Mouse (Mus musculus) adrenal gland, adult 18-20 months (tissue): ENCODE results near the gene Ermap. TPM values are rescaled to one million over a fixed set of nuclear protein-coding genes. Genes with fewer than 3 reads are reported as not detected.
A peak's percentile ranks its signal among the peaks of the same experiment; 100 is the strongest.

Experiments
- DNase-seq, 2 experiments: peaks; one replicate each; pipeline ENCODE4 v3.0.0; 2021 to 2022; ENCODE audit warnings: low spot score in 2 of 2
- long read RNA-seq, 2 experiments: library from polyadenylated mRNA; stranded (forward); transcript quantifications; one replicate each; pipeline ENCODE4 v2.0.0; 2021
- total RNA-seq, 2 experiments: library from RNA; stranded (reverse); gene quantifications; 1 replicate in 1 of 2; 2 replicates in 1 of 2; pipeline ENCODE4 v1.2.3; 2021

Gene Ermap
- total RNA-seq = under 1 TPM; 0.06 to 0.10 TPM
- long read RNA-seq, experiment 1 = 0 reads
- long read RNA-seq, experiment 2 = 0 reads

GRCm38 (mm10) chr4:119189864-119190263 is at the start of gene Ermap:
Gene Ermap, minus strand, starts transcription at chr4:119190011.
- DNase-seq = no peak

DNA sequence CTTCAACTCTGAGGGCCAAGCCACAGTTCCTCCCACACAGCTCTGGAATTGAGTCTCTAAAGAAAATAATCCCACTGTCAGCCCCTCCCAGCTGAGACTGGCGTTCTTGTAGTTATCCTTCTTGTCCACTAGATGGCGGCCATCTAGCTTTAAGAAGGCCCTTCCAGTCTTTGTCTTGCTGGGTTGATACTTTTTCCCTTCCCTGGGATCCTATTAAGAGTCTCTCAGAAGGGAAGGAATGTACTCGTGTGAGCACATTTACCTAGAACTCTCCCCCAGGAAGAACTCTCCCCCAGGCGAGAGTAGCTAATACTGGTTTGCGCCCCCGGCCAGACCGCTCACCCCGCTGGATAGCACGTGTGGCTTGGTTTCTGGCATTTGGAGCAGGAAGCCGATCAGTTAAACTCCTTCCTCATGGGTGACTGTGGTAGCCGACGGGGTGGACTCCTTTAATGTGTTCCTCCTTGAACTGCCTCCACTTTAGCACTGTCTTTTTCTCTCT is 49.4 kb upstream of the Ermap start:
- no peak for DNase-seq

- no peak for DNase-seq
Observed at GRCm38 (mm10) chr4:119238661-119239060, 48.9 kb upstream of the Ermap start.

DNA sequence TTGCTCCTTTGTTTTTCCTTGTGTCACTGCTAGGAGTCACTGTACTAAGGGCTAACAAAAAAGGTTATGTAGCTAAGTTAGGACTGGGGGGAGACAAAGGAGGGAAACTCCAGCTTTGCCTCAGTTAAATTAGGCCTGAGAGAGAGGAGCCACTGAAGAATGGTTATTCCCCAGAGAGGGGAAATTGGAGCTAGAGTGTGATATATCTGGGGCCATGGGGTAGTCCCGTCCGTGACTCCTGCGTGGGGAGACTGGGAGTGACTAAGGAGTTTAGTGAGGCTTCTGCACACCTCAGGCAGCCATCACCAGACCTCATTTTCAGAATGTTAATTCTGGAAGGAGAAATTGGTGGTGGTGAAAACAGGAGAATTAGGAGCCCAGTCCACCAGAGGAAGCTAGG is 44.5 kb upstream of the Ermap start:
- DNase-seq = no peak

DNA sequence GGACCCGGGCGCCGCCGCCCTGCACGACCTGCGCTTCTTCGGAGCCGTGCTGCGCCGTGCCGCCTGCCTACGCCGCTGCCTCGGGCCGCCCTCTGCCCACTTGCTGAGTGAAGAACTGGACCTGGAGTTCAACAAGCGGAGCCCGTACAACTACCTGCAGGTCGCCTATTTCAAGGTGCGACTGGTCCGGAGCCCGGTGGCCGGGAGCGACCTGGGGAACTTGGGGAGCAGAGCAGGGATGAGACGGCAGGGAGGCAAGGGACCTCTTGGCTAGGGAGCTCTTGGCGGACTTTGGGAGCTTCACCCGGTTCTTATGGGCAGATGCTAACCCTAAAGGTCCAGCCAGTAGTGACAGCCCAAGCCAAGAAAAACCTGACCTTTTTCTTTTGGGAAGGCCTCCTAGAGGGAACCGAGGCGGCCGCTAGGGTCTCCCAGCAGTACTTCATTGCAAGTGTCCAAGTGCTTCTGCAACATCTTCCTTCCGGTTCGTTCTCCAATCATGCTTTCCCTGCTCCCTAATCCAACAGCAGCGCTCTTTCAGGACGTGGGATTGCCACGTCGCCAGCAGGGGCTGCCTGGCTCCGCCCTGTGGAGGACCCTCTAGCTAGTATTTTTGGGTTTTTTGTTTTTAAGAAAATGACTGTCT is 43.6 kb upstream of the Ermap start:
- peak; percentile 45 to 51 for DNase-seq

DNA sequence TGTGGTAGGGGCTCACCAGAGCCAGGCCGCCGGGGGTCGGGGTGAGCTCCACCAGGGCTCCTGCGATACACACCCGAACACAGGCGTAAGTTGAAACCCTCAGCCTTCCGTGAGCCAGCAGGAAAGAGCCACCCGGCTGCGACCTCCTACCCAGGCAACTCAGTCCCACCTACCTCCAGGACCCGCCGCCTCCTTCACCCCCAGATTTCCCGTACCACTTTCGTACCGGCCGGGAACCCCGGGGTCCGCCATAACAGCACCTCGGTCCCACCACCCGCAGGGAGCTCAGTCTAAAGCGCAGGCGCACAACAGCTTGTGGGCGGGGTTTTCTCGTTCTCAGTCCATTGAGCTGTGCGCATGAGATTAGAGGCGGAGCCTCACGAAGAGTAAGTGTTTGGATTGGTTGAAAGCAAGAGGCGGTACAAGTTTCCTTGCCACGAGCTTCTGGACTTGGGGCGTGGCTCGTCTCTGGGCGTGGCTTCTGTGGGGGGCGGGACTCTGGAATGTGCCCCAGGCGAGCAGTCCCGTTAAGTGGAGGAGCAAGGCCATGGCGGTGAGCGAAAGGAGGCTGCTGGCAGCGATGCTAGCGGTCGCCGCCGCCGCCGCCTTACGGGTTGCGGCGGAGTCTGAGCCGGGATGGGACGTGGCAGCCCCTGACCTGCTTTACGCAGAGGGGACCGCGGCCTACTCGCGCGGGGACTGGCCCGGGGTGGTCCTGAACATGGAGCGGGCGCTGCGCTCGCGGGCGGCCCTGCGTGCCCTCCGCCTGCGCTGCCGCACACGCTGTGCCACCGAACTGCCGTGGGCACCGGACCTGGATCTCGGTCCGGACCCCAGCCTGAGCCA is 42.8 kb upstream of the Ermap start, which contains the start of the genes AU022252 and P3h1:
Gene AU022252, minus strand, starts transcription at position 303 of the 846 bp plus-strand sequence.
Gene P3h1, plus strand, starts transcription at position 506 of the 846 bp plus-strand sequence.
- peak; percentile 95 to 96 for DNase-seq

DNA sequence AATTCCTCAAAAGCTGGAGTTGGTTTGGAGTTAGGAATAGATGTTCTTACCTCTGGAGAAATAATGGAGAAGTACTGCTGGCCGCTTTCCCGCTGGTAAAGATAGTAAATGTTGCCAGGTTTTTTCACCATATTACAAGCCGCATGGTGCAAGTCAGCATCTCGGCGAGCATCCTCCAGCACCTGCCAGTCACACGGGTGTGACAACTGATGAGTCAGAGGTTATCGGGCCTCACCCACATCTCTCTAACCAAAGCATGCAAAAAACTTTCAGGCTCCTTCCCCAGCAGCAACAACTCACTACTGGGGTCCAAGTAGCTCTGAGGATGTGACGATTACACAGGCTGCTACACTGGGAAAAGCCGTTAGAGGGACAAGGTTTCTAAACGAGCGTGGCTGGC is 36.9 kb upstream of the Ermap start:
- DNase-seq = no peak

GRCm38 (mm10) chr4:119225719-119226118 is 35.9 kb upstream of the Ermap start:
- no peak for DNase-seq

- DNase-seq = no peak
Observed at GRCm38 (mm10) chr4:119224534-119224933, 34.7 kb upstream of the Ermap start.

- DNase-seq = peak in 1 of 2 experiments; percentile 40
Observed at GRCm38 (mm10) chr4:119223696-119224095, 33.9 kb upstream of the Ermap start.

DNA sequence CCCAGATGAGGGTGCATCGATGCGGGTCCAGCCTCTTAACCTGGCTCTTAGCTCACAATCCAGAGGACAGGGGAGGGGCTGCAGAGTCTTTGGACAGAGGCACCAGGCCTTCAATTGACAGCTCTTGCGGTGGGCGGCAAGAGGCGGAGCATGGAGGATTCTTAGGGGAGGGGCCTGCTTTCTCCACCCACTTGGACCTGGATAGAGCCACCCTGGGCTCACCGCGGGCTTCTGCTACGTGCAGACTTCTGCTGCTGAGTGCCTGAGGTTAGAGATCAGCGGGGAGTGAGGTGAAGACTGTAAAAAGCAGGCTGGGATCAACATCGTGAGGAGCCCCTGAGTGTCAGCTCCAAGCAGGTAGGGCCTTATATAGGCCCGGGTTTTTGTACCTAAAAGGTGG is 28.4 kb upstream of the Ermap start, which contains the start of gene Tmem269:
Gene Tmem269, minus strand, starts transcription at position 49 of the 400 bp plus-strand sequence.
- no peak for DNase-seq

DNA sequence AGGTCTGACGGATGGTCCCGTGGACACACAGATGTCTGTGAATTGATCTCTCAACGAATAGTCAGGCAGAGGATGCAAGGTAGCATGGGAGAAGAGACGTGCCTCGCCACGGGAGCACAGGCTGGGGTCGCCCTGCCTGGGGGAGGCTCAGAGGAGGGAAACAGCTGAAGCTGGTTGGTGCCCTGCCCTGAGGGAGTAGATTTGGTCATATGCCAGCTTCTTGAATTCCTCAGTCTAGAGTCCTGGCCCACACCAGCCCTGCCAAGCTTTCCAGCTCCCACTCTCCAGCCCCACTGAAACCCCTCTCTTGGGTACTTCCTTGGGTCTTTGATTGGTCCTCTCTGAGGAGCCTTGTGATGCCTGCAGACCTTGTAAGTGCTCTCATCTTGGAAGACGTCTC is 26.9 kb upstream of the Ermap start:
- no peak for DNase-seq

DNA sequence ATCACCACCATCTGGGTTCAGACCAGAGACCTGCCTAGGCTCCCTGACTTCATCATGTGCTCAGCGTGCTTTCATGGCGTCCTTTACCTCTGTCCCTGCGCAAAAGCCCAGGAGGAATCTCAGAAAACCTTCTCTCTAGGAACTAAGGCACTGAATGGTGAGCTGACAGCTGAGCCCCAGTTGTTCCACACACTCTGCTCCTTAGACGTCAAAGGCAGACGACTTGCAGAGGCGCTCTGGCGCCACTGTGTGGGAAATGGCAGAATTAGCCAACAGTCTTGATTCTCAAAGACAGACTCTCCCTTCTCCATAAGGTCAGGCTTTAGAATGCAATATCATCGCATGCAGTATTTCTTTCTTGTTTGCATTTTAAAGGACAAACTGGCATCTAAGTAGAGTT is 14.9 kb upstream of the Ermap start:
- peak in 1 of 2 experiments; percentile 61 for DNase-seq

GRCm38 (mm10) chr4:119198105-119198504 is 8.3 kb upstream of the Ermap start:
- DNase-seq = no peak

GRCm38 (mm10) chr4:119195582-119196320 is 5.9 kb upstream of the Ermap start:
- DNase-seq = no peak

DNA sequence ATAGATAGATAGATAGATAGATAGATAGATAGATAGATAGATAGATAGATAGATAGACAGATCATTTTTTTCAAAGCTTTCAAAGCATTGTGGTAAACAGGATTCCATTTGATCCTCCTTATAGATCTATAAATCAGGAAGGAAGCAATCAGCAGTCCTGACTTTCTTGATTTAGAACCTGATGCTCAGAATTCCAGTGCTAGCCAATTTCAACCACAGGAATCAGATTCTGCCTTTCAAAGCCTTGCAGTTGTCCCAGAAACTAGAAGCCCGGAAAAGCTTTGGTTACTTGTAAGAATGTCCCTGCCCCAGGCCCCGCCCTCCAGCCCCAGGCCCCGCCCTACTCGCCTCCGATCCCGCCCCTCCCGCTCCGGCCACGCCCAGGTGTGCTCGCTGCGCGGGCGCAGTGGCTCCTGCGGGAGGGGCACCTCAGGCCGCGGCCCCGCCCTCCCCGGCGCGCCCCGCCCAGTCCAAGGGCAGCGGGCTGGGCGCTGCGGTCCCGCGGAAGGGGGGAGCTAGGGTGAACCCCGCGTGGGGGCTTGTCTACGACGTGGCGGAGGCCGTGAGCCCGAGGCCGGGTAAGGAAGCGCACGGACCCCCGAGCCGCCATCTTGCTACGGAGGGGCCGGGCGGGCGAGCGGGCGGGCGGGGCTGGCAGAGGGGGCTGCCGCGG is 5.2 kb upstream of the Ermap start, which contains the start of gene Svbp:
Gene Svbp, plus strand, starts transcription at position 398 of the 673 bp plus-strand sequence.
- DNase-seq = peak; percentile 86 to 91

DNA sequence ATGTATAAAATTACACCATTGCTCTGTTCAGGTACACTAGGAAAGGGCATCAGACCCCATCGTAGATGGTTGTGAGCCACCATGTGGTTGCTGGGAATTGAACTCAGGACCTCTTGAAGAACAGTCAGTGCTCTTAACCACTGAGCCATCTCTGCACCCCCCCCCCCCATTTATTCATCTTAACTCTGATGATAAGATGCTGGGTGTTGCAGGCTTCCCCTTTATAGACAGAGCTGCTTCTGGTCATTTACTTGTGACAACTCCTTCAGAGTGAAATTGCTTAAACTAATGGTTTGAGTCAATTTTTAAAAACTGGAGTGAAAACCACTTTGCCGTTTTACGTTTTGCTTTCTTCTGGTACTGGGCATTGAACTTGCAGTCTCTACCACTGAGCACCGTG is 2.9 kb upstream of the Ermap start:
- no peak for DNase-seq

DNA sequence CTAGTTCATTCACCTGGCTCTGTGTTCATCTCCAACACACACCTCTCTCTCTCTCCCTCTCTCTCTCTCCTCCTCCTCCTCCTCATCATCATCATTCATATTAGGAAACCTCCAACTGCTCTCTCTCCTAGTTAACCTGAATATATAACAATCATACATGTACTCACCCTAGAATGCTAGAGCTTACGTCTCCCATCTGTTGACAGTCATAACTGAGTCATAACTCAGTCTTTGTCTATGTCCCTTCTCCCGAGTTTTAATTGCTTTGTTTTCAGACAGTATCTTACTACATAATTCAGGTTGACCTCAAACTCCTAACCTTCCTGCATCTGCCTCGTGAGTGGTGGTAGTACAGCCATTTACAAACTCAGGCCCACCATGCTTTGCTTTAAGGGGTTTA is 1.5 kb upstream of the Ermap start:
- DNase-seq = no peak

- DNase-seq = no peak
Observed at GRCm38 (mm10) chr4:119190618-119191017, 807 bp upstream of the Ermap start.

- DNase-seq = no peak
Observed at GRCm38 (mm10) chr4:119189392-119189791, 419 bp downstream of the Ermap start.
